Mouse (Mus musculus): ENCODE measurements around the gene Tgfa.

The Tgfa gene

GRCm38 (mm10) chr6:86233512-86234430 is 38.7 kb downstream of the Tgfa start:
- peak; percentile 37 to 71 for DNase-seq

GRCm38 (mm10) chr6:86244866-86245265 is 49.8 kb downstream of the Tgfa start:
- no peak for DNase-seq

DNA sequence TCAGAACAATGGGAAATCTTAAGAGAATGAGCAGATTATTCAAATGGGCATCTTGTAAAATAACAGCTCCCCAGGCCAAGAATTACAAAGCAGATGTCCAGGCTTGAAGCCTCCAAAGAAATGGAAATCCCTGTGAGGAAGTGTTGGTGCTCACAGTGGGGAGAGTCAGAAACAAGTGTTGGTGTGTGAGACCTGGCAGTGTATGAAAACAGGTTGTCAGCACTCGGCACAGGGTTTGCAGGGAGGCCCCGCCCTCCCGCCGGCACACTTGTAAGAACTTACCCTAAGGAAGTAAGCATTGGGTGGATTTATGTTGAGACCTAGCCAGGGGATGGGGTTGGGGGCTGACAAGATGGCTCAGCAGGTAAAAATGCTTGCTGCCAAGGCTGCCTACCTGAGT is 50.9 kb downstream of the Tgfa start:
- no peak for DNase-seq

DNA sequence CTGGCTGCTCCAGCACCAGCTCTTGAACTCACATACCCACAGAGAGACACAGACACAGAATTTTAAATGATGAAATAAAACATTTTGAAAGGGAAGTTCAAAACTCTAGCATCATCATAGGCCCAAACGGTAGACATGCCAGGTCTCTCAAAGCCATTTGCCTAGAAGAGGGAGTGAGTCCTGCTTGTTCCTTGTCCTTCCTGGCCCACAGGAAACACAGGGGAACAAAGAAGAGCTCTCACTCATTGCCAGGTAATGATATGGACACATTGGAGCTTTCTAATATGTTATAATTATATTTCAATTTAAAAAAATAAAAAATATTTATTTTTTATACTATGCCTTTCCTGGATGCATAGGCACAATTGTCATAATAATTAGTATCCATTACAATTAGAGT is 53.5 kb downstream of the Tgfa start:
- DNase-seq, result no peak

DNA sequence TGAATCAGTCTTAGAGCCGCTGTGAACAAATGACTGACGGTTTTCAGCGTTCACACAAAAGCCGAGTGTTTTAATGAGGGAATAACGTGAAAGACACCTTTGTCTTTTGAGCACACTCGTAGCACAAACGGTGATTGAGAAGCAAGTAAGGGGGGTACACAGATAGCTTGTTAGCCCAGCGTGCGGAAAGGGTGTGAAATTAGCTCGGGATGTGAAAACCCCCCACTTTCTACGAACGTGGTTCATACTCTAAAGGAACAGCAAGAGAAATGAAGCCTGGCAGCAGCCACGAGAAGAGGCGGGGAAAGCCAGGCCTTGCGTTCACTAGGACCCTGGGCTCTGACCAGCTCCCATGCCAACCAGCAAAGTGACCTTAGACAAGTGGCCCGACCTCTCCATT is 54.0 kb downstream of the Tgfa start:
- no peak for DNase-seq

DNA sequence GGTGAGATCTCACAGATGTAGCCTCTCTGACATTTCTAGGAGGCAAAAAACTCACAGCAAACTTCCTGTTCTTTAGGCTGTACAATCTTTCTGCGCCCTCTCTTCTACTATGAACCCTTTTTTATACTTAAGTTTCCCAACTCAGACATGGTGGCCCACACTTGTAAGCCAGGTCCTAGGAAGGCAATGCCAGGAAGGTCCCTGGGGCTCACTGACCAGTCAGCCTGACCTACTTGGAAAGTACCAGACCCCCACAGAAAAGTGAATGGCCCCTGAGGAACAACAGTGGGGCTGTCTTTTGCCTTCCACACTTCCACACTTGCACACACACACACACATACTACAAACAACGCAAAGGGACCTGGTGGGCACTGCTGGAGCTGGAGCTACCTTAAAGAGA is 55.2 kb downstream of the Tgfa start:
- DNase-seq, result no peak

DNA sequence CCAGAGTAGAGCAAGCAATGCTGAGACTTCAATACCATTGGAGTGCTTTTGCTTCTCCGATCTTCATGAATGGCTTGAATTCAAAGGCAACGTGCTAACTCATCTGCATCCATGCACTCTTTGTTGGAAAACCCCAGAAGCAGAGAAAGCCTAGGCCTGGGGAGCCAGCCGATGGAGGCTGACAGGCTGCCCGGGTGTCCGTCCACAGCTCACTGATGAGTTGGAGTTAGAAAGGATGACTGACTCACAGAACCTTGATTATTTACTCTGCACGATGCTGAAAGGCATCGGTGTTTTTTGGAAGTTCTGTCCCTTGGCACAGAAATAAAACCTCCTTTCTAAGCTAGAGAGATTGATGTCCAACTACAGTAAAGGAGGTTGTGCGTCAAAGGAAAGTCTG is 55.8 kb downstream of the Tgfa start:
- no peak for DNase-seq

GRCm38 (mm10) chr6:86252176-86253125 is 57.4 kb downstream of the Tgfa start:
- no peak for DNase-seq

DNA sequence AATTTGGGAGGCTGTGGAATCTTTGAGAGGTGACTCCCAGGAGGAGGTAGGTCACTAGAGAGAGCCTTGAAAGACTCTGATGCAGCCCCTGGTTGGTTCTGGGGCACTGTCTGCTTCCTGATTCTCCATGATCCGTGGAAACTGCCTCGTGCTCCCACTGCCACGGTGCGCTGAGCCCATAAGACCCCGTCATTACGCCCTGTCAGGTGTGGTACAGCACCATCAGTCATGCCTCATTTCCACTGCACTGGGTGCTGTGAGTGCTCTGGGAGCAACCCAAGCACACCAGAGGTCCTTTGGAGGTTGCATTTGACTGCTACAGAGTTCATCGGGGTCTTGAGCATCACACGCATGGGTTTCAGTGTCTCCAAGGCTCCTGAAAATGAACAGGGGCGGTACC is 60.9 kb downstream of the Tgfa start:
- DNase-seq, result no peak

- no peak for DNase-seq
Observed at GRCm38 (mm10) chr6:86259242-86259641, 64.2 kb downstream of the Tgfa start.

DNA sequence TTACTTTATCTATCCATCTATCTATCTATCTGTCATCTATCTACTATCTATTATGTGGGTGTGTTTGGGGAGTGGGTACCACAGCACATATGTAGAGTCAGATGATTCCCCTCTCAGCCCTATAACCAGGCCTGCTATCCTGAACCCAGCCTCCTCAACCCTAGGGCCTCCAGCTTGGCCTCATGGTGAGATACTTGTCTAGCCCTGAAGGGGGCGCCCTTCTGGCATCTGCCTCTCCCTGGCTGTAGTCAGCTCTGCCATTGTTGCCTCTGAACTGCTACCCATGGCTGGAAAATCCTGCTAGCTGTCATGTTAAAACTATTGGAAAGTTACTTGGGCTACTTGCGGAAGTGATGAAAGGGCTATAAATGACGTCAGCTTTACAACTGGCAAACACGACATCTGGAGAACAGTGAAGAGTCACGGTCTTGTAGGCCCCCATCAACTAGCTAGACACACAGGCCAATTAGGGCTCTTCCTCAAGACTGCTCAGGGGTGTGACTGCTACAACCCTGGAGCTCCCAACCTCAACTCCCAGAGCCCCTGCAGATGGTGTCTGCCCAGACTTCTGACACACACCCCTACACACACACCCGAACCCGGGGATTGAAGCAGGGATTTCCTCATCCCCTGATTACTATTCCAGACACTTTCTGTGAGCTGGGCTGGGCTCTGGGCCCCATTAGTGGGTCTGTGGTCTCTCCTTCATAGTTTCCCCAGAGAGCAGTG is 65.5 kb downstream of the Tgfa start:
- no peak for DNase-seq

GRCm38 (mm10) chr6:86266786-86267185 is 71.8 kb downstream of the Tgfa start:
- no peak for DNase-seq

- DNase-seq, result no peak
Observed at GRCm38 (mm10) chr6:86270373-86271068, 75.5 kb downstream of the Tgfa start.

- DNase-seq, result no peak
Observed at GRCm38 (mm10) chr6:86271130-86271529, 76.1 kb downstream of the Tgfa start.

DNA sequence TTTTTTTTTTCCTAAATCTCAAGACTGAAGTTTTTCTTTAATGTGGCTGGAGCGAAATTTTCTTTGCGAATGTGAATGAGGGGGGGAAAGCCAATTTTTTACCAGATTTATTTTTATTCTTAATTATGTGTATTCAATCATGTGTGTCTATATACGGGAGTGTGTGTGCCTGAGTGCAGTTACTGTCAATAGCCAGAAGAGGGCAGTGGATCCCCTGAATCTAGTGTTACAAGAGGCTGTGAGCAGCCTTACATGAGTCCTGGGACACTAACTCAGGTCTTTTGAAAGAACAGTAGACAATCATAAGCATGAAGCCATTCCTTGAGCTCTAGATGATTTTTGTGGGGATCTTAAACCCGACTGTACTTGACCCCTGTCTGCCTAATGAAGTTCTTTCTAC is 80.7 kb downstream of the Tgfa start:
- DNase-seq, result no peak

DNA sequence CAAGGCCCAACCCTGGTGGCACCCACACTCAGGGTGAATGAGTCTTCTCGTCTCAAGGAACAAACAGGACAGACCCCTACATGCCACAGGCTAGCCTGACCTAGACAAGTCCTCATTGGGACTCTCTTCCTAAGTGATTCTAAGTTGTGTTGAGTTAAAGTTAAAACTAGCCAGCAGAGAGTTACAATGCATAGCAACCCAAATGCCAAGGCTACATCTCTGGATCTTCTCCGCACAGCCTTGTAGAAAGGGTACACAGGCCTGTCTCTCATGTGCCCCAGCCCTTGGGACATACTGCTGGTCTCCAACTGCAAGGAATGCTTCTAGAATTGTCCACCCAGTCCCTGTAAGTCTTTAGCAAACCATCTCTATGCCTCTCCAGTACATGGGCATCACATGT is 81.8 kb downstream of the Tgfa start:
- no peak for DNase-seq

DNA sequence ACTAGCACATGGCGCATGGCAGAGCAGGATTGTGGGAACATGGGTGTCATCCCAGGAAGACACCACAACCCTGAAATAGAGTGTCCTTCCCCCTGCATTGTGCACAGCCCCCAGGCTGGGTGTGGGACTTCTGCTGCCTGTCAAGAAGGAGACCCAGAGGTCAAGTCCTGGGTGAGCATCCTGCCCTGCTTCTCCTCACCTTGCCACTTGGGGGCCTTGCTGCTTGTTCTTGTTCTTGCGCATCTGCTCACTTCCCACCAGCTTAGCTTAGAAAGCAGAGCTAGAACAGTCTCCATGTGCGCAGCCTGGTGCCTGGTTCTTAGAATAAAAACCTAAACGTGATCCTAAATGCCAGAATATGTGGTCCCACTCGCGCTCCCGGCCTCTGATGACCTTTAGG is 82.6 kb downstream of the Tgfa start:
- DNase-seq, result no peak

- no peak for DNase-seq
Observed at GRCm38 (mm10) chr6:86281573-86282210, 86.7 kb downstream of the Tgfa start.

DNA sequence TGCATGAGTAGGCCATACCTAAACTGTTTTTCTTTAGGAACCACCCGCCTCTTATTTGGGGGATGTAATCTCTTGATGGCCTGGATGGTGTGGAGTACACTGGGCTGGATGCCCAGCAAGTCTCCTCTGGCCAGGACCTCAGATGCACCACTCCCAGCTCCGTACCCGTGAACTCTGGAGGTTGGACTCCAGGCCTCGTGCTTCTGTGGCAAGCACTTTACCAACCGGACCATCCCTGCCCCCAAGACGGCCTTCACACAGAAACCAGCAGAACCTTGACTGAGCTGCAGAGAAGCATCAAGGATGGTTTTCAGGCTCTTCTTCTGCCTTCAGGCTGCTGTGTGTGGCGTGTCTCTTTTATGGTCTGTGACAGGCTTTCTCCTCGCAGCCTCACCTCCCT is 98.3 kb downstream of the Tgfa start:
- no peak for DNase-seq

- no peak for DNase-seq
Observed at GRCm38 (mm10) chr6:86295451-86295850, 100.4 kb downstream of the Tgfa start.

DNA sequence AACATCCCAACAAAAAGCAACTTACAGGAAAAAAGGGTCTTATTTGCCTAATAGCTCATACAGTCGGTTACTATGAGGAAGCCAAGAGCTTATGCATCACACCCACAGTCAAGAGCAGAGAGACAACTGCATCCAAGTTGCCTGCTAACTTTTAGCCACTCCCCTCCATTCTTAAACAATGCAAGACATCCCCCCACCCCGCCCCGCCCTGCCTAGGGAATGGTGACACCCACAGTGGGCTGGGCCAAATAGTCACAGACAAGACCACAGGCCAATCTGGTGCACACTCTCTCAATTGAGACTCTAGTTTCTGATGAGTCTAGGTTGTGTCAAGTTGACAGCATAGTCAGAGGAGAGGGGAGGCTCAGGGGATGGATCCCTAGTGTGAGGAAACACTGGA is 101.1 kb downstream of the Tgfa start:
- DNase-seq, result no peak

- no peak for DNase-seq
Observed at GRCm38 (mm10) chr6:86296938-86297337, 101.9 kb downstream of the Tgfa start.

All from lung, postnatal 4 days (tissue).